Mouse (Mus musculus) kidney, adult 8-10 months (tissue): ENCODE data around the gene Prss54.
"Not testable (repeated sequence)": the region's sequence is repeated elsewhere in the genome, so short reads cannot be mapped to it uniquely, and the experiment has no call there.

Source experiments
- DNase-seq, 2 experiments: peaks; one replicate each; pipeline ENCODE4 v3.0.0; 2022

The Prss54 gene

DNA sequence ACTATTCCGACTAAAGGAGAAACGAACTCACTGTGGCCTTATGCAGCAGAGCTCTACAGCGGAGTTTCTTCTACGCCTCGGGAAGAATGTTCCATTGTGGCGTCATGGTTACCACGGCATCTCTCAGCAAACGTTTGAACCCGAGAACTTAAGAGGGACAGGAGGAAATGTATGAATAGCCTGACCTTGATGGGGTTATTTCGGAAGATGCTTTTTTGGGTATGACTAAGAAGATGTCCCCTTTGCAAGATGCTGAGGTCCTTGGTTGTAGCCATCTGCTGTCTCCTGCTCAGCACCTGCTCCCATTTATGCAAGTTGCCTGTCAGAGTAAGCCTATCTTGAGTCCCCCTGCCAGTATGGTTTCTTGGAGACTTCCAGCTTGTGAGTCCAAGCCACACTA is at the start of gene Prss54:
Gene Prss54, minus strand, starts transcription at position 101 of the 400 bp plus-strand sequence.
- no peak for DNase-seq

DNA sequence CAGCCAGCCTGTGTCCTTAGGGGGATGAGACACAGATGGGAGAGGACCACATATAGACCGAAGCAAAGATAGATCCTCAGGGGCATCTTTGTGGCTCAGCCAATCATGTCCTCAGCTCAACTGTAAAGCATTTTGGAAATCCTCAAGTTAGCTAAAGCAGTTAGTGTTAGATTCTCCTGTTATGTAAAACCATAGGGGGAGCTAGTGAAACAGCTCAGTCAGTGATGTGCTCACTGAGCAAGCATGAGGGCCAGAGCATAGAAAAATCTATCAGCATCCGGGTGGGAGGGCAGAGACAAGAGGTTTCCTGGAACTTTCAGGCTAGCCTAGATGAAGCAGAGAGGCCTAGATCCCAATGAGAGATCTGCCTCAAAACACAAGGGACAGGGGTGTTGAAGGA is 48.7 kb upstream of the Prss54 start:
- DNase-seq, result no peak

DNA sequence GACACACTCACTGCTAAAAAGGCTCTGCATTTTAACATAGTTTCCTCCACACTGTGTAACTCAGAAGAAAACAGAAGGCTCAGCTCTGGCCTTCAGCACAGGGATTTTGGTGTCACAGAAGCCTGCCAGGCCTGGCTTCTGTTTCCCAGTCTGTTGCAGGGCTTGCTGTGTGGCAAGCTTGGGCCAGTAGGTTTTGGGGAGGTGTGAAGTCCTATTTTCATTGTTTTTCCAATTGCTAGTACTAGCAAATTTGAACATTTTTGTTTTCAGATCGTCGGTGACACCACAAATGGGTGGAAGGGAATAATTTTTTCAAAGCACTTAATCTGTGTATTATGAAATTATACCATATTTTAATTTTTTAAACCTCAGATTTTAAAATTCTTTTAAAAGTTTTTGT is 43.9 kb upstream of the Prss54 start:
- DNase-seq, result no peak

DNA sequence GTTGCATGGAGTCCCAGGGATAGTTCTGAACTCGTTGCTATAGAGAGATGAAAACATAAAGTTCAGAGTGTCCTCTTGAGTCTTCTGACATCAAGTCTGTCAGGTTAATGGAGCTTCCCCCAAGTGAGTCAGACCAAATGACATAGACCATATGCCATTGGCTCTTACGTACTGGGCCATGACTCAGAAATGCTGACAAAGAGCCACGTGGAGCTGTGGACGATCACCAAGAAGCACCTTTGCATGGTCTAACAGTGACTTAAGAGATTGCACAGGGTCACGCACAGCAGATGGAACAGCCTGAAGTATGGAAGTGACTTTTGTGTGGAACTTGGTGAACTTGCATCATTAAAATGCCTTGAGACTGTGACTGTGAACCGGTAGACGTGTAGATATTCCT is 40.2 kb upstream of the Prss54 start:
- DNase-seq, result no peak

DNA sequence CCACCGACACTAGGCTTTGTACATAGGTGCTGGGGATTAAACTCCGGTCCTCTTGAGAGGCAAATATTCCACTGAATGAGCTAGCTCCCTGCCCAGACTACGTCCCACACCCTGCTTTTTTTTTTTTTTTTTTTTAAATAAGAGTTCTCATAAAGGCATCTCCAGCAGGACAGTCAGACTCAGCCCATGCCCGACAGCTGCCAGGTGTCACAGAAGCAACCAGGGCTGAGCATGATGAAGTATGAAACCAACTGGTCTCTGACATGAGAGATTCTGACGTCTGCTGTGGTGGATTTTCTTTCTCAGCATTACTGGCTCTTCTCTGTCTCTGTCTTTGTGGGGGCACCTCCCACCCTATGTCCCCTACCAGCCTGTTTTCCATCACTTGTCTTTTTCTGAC is 35.6 kb upstream of the Prss54 start:
- no peak for DNase-seq

DNA sequence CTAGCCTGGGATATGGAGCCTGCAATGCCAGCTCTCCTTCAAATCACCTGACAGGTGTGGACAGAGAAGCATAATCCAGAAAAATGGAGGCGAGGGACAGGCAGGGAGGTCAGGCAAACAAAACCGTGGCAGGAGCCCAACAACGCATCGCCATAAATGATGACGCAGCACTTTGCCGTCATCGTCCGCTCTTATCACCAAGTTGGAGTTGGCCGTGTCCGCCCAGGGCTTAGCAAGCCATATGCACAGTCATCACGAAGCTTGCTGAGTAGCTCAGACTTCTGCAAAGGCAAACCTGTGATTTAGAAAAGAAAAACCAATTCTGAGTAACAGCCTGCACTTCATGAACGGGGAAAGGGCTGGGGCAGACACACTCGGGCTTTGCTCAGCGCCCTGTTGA is 34.6 kb upstream of the Prss54 start:
- no peak for DNase-seq

DNA sequence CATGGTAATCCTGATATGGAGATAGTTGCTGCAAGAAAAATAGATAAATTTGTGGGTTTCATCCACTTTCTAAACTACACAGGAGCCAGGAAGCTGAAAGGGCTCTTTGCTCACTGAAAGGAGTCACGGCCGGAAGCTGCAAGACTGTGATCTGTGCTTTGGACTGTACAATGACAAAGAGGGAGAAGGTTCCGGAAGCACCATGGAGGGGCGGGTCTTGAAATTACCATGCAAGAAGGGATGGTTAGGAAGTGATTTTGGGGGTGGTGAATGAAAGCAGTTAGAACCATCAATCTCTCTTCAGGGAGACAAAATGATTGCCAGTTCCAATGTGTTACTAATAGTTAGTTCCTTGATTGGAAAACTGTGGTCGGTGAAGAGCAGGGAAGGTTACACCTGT is 33.3 kb upstream of the Prss54 start:
- DNase-seq, result no peak

DNA sequence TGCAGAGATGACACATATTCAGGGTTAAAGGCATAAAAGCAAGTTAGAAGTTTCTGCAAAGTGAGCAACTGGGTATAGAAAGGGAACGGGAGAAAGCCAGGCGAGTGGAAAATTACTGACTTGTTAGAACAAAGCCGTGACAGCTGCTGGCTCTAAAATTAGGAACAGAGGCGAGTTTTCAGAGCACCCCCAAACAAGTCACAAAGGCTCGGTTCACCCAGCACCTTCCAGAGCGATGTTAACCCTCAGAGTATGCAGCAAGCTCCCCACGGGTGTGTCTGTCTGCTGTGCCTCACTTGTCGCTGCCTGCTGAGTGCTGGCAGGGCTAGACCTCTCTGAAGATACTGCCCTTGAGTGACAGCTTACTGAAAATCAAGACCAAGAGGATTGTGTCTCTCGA is 31.1 kb upstream of the Prss54 start:
- no peak for DNase-seq

DNA sequence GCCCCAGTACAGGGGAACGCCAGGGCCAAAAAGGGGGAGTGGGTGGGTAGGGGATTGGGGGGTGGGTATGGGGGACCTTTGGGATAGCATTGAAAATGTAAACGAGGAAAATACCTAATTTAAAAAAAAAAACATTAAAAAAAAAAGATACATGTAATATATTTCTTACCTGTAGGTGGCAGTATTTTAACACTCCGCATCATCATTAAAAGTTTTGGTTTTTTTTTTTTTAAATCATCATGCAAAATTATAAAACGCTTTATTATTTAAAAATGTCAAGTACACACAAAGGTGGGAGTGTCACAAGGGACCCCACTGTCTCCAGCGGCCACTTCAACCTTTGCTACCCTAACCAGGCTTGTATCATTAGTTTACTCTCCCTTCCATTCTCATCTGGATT is 30.4 kb upstream of the Prss54 start:
- not testable (repeated sequence) for DNase-seq

DNA sequence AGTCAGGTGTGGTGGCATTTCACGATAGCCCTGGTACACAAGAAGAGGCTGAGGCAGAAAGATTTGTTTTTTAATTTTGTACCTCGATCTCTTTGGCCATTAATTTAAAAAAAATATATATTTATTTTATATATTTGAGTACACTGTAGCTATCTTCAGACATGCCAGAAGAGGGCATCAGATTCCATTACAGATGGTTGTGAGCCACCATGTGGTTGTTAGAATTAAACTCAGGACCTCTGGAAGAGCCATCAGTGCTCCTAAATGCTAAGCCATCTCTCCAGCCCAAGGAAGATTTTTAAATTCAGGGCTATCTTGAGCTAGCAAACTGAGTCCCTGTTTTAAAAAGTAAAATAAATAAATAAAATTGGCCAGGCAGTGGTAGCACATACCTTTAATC is 26.0 kb upstream of the Prss54 start:
- DNase-seq, result no peak

DNA sequence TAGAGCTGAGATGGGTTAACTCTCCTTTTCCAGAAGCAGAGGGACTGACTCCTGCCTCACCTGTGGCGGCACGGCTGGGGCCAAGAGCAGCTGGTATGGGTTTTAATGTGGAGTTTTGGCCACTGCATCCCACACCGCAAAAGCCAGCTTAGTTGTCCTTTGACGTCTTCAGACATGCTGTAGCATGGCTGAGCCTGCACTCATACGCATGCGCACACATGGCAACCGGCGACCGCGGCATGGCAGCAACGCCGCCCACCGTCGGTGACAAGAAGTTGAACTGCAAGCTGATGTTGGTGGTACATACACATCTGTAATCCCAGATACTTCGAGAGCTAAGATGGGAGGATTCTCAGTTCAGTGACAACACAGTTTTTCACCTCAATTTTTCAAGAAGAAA is 25.2 kb upstream of the Prss54 start:
- DNase-seq, result no peak

DNA sequence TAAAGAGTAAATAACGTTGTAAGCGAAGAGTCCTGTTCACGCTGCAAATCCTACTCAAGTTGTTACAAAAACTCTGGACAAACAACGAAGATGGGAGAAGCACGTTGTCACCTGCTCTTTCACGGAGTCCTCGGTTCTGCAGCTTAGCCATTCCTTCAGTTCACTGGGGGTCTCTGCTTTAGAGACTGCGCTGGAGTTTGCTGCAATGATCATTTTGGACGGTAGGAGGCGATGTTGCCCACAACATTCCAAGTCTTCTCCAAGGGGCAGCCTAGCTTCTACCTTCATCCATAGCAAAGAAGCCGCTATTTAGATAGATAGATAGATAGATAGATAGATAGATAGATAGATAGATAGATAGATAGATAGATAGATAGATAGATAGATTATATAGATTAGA is 23.7 kb upstream of the Prss54 start:
- peak; percentile 4 to 46 for DNase-seq

DNA sequence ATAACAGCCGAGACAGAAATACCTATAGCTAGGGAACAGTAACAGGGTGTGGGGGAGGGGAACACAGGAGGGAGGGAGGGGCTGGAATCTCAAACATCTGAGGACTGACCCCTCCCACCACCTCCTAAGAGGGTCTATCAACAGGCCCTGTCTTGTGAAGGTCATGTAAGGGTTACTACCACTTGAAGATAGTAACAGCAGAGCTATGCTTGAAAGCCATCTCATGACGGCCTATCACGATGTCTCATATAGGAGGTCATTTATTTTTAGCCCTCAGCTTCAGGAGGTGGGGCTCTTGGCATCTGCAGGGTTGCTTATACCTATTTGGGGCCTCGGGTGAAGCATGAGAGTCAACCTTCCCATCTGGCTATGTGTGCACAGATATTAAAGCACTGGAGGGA is 20.7 kb upstream of the Prss54 start:
- DNase-seq, result no peak

DNA sequence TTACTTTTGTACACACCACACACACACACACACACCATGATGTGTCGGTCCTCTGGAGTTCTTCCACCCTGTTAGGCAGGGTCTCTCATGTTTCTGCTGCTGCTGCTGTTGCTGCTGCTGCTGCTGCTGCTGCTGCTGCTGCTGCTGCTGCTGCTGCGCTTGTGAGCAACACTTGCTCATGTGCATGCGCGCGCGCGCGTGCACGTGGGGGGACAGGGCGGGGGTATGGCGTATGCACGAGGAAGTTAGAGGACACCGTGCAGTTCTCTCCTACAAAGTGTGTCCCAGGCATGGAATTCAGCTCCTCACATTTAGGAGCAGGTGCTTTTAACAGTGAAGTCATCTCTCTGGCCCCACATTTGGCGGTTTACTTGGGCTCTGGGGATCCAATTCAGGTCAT is 19.0 kb upstream of the Prss54 start:
- DNase-seq, result no peak

DNA sequence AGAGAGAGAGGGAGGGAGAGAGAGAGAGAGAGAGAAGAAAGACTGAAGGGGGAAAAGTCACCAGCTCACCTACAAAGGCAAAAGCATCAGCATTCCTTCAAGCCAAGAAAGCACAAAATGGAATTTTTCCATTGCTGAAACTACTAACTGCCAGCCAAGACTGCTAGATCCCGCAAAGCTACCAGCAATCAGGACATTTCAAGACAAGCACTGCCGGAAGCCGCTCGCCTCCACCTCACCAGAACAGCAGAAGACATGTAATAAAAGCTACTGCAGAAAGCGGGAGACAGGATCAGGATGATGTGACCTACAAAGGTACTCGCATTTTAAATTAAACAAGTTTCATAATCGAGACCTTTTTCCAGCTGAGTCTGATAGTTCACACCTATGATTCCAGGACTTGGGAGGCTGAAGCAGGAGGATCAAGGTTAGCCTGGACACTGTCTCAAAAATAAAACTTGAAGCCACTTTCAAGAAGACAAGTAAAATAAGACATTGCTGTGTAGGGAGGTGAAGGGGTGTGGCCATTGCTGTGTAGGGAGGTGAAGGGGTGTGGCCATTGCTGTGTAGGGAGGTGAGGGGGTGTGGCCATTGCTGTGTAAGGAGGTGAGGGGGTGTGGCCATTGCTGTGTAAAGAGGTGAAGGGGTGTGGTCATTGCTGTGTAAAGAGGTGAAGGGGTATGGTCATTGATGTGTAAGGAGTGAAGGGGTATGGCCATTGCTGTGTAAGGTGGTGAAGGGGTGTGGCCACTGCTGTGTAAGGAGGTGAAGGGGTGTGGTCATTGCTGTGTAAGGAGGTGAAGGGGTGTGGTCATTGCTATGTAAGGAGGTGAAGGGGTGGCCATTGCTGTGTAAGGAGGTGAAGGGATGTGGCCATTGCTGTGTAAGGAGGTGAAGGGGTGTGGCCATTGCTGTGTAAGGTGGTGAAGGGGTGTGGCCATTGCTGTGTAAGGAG is 17.6 kb upstream of the Prss54 start:
- no peak for DNase-seq

DNA sequence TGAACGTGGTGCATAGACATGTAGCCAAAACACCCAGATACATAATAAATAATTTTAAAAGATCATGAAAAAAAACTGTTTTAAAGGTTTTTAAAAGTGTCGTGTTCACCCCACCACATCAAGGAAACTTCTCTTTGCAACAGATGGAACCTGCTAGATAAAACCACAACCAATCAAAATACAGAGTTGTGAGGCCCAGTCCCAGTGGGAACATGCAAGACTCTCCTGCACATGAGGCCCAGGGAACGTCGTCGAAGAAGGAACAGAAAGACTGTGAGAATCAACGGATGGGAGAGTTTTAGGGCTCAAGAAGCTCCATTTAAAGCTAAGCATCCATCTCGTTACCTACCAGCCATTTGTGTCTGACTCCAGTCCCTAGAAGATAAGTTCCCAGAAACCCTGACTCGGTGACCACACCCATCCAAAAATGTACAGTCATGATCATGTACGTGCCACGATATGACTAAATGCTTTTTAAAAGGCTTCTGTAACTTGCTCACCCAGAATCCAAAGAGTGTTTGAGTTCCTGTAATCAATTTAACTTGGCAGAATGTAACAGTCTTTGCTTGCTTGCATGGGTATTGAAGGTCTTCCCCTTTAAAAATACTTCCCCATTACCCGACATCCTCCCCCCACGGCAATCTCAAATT is 16.1 kb upstream of the Prss54 start:
- DNase-seq, result no peak

DNA sequence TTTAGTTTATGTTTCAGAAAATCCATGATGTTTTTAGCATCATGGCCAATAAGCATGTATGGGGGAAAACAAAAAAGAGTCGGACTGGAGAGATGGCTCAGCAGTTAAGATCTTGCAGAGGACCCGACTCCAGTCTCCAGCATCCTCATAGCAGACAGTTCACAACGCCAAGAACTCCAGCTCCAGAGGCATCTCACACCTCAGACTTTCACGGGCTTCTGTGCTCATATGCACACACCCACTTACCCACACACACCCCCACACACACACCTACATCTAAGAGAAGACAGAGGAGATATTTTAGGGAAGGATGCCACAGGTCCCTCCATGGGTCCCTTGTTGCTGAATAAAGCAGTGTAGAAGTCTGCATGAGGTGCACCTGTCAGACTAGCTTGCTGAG is 14.4 kb upstream of the Prss54 start:
- no peak for DNase-seq

DNA sequence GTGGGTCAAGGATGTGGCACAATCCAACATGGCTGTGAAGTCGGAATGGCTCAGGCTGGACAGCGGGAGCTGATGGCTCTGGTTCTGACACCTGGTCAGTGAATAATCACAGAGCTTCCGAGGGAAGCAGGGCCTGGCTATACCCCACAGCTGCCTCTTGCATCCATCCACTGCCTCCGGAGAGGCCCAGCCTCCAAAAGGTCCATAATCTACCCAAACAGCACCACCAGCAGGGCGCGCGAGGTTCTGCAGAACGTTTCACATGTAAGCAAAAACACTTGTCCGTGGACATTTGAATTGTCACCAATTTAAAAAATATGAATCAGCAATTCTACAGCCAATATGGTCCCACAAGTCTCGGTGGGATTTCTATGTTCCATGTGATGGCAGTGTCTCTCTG is 13.1 kb upstream of the Prss54 start:
- no peak for DNase-seq

DNA sequence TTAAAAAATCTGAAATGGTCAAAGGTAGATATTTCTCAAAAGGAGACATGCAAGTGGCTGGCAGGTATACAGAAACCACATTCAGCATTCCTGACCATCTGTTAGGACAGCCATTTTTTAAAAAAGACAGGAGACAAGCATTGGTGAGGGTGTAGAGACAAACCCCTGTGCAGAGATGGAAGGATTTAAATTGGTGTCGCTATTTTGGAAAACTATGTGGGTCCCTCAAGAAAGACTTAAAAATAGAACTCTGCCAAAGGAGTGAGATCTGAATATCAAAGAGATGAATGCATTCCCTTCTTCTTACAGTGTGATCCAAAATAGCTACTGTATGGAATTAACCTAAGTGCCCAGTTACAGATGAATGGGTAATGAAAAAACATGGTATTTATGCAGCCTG is 11.2 kb upstream of the Prss54 start:
- no peak for DNase-seq

DNA sequence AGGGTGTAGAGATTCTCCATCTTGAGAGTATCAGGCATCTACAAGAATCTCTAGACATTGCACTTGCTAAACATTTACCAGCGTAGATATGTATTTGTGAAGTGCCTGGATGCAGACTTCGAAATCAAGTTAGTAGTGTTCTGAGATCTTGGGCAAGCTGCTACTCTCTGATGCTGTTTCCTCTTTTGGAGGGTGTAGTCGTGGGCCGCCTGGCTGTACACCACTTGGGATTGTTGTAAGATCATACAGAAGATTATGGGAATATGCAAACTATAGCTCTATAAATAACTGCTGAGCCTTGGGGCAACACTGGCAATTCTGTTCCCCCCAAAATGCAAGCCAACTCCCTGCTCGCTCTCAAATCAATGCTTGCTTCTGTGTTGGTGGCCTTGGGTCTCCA is 3.0 kb downstream of the Prss54 start:
- DNase-seq, result no peak

DNA sequence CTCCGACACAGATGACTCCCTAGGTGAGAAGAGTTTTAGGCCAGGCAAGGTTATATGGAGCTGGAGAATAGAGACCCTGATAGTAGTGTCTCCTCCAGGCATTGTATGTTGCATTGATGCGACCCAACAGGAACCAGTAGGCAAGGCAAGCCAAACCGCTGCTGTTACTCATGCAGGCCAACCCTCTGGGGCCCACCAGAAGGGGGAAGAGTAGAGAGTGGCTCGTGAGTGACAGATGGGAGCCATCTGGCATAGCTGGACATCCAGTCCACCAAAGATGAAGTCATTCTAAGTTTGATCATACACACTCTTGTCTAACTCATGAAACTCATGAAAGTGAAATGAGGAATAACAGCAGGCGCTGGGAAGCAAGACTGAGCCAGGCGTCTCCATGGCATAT is 9.3 kb downstream of the Prss54 start:
- DNase-seq, result no peak

DNA sequence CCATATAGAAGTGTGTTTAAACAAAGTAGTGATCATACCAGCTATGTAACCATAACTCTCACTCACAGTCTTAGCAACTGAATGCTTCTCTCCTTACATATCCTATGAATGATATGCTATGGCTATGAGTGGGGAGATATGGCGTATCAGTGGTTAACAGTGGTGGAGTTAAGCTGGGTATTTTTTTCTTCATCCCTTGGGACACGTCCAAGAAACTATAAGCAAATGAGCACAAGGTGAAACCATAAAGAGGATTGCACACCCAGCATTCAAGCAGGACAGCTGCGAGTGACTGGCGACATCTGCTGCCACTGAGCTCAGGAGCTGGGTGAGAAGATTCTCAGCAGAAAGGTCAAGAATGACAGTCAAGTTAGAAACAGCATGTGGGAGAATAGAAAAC is 9.9 kb downstream of the Prss54 start:
- DNase-seq, result no peak

DNA sequence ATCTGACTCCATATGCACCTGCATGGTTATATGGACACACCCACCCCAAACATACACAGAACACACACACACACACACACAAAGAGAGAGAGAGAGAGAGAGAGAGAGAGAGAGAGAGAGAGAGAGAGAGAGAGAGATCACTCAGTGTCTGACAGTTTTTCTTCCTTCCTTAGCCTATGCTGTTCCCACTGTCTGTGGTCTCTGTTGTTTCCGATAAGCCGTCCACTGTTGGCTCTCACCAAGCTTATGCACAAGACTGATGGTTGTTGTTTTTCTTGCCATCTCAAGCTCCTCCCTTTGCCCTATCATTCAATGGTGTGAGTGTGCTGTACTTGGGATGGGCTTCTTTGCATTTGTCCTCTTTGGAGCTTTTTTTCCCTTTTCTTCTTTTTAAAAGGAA is 20.2 kb downstream of the Prss54 start:
- DNase-seq, result no peak

DNA sequence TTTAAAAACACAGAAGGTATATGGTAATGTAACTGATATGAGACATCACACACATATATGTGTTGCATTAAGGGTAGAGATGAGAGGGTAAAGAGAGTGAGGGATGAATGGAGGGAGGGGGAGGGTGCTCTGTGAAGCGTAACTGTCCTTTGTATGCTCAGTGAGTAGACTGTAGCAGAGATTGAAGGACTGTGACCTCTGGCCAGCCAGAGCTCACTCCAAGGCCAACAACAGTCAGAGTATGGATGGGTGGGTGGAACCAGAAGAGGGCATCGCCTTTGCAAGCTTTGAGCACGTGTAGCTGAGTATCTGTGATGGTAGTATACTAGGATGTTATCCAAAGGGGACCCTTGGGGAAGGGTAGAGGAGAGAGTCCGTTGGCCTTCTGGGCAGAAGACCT is 24.6 kb downstream of the Prss54 start:
- no peak for DNase-seq
